Mouse (Mus musculus) adrenal gland, postnatal 14 days (tissue): Measurements from ENCODE around the gene Lipe. TPM values are rescaled to one million over a fixed set of nuclear protein-coding genes. Genes with fewer than 3 reads are reported as not detected.
"Not testable (repeated sequence)": the region's sequence is repeated elsewhere in the genome, so short reads cannot be mapped to it uniquely, and the experiment has no call there.

ENCODE experiments used
- DNase-seq: peaks from one replicate; pipeline ENCODE4 v3.0.0; 2021; ENCODE audit warnings: mixed read lengths
- long read RNA-seq, 2 experiments: library from polyadenylated mRNA; stranded (forward); transcript quantifications; one replicate each; pipeline ENCODE4 v2.0.0; 2021
- total RNA-seq: library from RNA; stranded (reverse); gene quantifications from 2 replicates; pipeline ENCODE4 v1.2.3, GENCODE M21; 2021

Lipe gene
- total RNA-seq: 400 and 439 TPM in 2 replicates
- long read RNA-seq, experiment 1, transcript Lipe-201 (10 exons, 3,613 nt): major isoform, 20 of 59 reads
- long read RNA-seq, experiment 1, transcript Lipe-202 (10 exons, 2,661 nt): minor isoform, 16 of 59 reads
- long read RNA-seq, experiment 1, partial matches to known transcripts: 10 of 59 reads
- long read RNA-seq, experiment 1, other reads (novel, unspliced or antisense): 8 of 59 reads
- long read RNA-seq, experiment 2, transcript Lipe-202 (10 exons, 2,661 nt): minor isoform, 6 of 38 reads
- long read RNA-seq, experiment 2, transcript Lipe-201 (10 exons, 3,613 nt): major isoform, 7 of 38 reads
- long read RNA-seq, experiment 2, partial matches to known transcripts: 5 of 38 reads
- long read RNA-seq, experiment 2, other reads (novel, unspliced or antisense): 16 of 38 reads

- DNase-seq: no peak
Observed at GRCm38 (mm10) chr7:25398610-25399009, at the start of gene Lipe. TSS of gene Lipe (minus strand) at chr7:25398710.

GRCm38 (mm10) chr7:25440816-25441153 lies 42.3 kb upstream of the Lipe start:
- no peak for DNase-seq

GRCm38 (mm10) chr7:25439978-25440815 lies 41.7 kb upstream of the Lipe start:
- no peak for DNase-seq

- no peak for DNase-seq
Observed at GRCm38 (mm10) chr7:25439124-25439822, 40.8 kb upstream of the Lipe start.

- DNase-seq: no peak
Observed at GRCm38 (mm10) chr7:25436704-25437103, 38.2 kb upstream of the Lipe start.

- DNase-seq: no peak
Observed at GRCm38 (mm10) chr7:25436226-25436625, 37.7 kb upstream of the Lipe start.

- no peak for DNase-seq
Observed at GRCm38 (mm10) chr7:25435546-25435851, 37.0 kb upstream of the Lipe start.

GRCm38 (mm10) chr7:25434654-25435545 lies 36.4 kb upstream of the Lipe start:
- DNase-seq: no peak

GRCm38 (mm10) chr7:25433781-25434560 lies 35.5 kb upstream of the Lipe start:
- DNase-seq: no peak

- DNase-seq: no peak
Observed at GRCm38 (mm10) chr7:25433007-25433541, 34.6 kb upstream of the Lipe start.

GRCm38 (mm10) chr7:25432381-25432780 lies 33.9 kb upstream of the Lipe start:
- DNase-seq: no peak

- DNase-seq: no peak
Observed at GRCm38 (mm10) chr7:25429886-25430784, 31.6 kb upstream of the Lipe start.

- no peak for DNase-seq
Observed at GRCm38 (mm10) chr7:25428321-25428720, 29.8 kb upstream of the Lipe start.

- DNase-seq: no peak
Observed at GRCm38 (mm10) chr7:25427144-25427543, 28.6 kb upstream of the Lipe start.

- DNase-seq: not testable (repeated sequence)
Observed at GRCm38 (mm10) chr7:25426380-25426779, 27.9 kb upstream of the Lipe start.

- DNase-seq: peak; percentile 87
Observed at GRCm38 (mm10) chr7:25424429-25424828, 25.9 kb upstream of the Lipe start.

GRCm38 (mm10) chr7:25422286-25422841 lies 23.9 kb upstream of the Lipe start:
- peak; percentile 34 for DNase-seq

GRCm38 (mm10) chr7:25419943-25420342 lies 21.4 kb upstream of the Lipe start:
- no peak for DNase-seq

- DNase-seq: no peak
Observed at GRCm38 (mm10) chr7:25419536-25419935, 21.0 kb upstream of the Lipe start.
